Mouse (Mus musculus): ENCODE results near the gene Daam1.

DNA sequence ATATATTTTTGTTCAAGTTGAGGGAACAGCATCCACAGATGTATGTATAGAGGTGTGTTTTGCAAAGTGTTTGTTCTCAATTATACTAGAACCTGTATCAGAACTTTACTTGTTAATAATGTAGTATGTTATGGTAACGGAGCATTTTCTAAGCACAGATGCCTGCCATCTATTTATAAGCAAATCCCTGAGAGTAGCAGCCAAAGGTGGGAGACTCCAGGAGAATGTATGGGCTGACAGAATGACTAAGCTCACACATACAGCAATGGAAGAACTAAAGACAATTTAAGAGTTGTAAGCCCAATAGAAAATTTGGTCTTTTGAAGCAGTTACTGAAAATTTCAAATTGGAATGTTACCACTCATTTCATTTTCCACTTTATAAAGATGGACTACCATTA is 40.3 kb upstream of the Daam1 start:
- TF ChIP-seq CTCF (IDR thresholded peaks at IDR 0.05; ENCODE audit: insufficient read depth, low read length): no peak
- TF ChIP-seq POLR2A (IDR thresholded peaks at IDR 0.05; ENCODE audit: borderline replicate concordance, extremely low read depth, low read depth, low read length): no peak
